Mouse (Mus musculus) C2C12 (cell line): ENCODE results near the gene 4930512M02Rik. TPM values are rescaled to one million over a fixed set of nuclear protein-coding genes. Genes with fewer than 3 reads are reported as not detected.

ENCODE experiments used
- H3K27me3 ChIP-seq: one replicate; pipeline ENCODE4 v1.6.1; 2011; ENCODE audit not compliant: control insufficient read depth, insufficient read depth, insufficient read length
- H3K36me3 ChIP-seq: one replicate; pipeline ENCODE4 v1.6.1; 2011; ENCODE audit not compliant: control insufficient read depth, insufficient read depth
- H3K4me3 ChIP-seq: one replicate; pipeline ENCODE4 v1.5.1; 2011; ENCODE audit warnings: mild to moderate bottlenecking, control low read depth; ENCODE audit not compliant: poor library complexity, insufficient read depth, severe bottlenecking
- H3K79me2 ChIP-seq: one replicate; pipeline ENCODE4 v1.6.1; 2011; ENCODE audit not compliant: control insufficient read depth, insufficient read depth
- H3K79me3 ChIP-seq: one replicate; pipeline ENCODE4 v1.6.1; 2011; ENCODE audit warnings: low read depth, control low read depth
- H3ac ChIP-seq: one replicate; pipeline ENCODE3; 2011; ENCODE audit warnings: low read depth; ENCODE audit not compliant: control insufficient read depth, insufficient read length
- CEBPB ChIP-seq: IDR thresholded peaks from one replicate; pipeline ENCODE4 v1.6.1; 2011; ENCODE audit warnings: low read depth, mild to moderate bottlenecking, control low read depth, moderate library complexity
- CTCF ChIP-seq: IDR thresholded peaks from one replicate; pipeline ENCODE4 v1.5.1; 2011; ENCODE audit not compliant: control insufficient read depth, insufficient read depth, insufficient read length
- FOSL1 ChIP-seq: IDR thresholded peaks from one replicate; pipeline ENCODE4 v1.8.0; 2011; ENCODE audit warnings: mild to moderate bottlenecking, low read length; ENCODE audit not compliant: poor library complexity, insufficient read depth, severe bottlenecking
- MAX ChIP-seq: IDR thresholded peaks from one replicate; pipeline ENCODE4 v1.6.1; 2011; ENCODE audit warnings: mild to moderate bottlenecking, control low read depth
- MYOD1 ChIP-seq: IDR thresholded peaks from one replicate; pipeline ENCODE4 v1.6.1; 2011; ENCODE audit warnings: low read depth; ENCODE audit not compliant: control insufficient read depth, insufficient read length
- MYOG ChIP-seq: IDR thresholded peaks from one replicate; pipeline ENCODE4 v1.6.1; 2011; ENCODE audit not compliant: control insufficient read depth, insufficient read length; ENCODE audit errors: extremely low read depth
- USF1 ChIP-seq: IDR thresholded peaks from one replicate; pipeline ENCODE4 v1.6.1; 2011; ENCODE audit warnings: low read depth, mild to moderate bottlenecking, control low read depth, moderate library complexity
- polyA plus RNA-seq: library from polyadenylated mRNA; unstranded; fragments of >200 nt; fragmentation: generic; extraction: Trizol; gene quantifications from one replicate; pipeline ENCODE4 v1.2.1, GENCODE M21; 2012; ENCODE audit warnings: missing spikeins

Gene 4930512M02Rik
- polyA plus RNA-seq, 1 experiment, result not detected

DNA sequence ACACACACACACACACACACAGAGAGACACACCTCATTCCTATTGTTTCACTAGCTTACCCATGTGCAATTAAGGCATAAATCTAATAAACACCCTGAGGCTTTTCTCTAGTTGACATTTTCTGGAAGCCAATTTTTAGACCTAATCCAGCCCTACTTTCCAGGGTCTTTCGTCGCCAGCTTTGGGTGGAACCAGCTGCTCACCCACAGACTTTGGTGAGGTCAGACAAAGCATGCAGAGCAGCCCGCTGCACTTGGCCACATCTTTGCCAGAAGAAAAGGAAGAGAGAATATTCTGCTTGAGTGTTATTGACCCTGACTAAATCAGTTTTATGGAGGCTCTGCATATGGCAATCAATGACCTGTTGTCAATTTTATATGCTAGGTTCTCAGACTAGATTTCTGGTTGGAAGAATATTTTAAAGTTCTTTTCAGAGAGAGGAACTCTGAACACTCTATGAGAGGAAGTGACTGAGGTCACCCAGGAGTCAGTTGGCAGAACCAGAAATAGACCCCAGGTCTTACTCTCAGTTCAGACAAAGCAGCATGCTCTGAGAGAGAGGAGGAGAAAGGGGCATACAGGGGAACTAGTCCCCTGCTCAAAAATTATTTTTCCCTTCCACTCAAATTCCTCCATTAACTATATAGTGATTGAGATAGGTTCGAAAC lies 39.8 kb upstream of the 4930512M02Rik start:
- no peak overlapping the region for H3ac ChIP-seq
- H3K79me2 ChIP-seq, result no peaks in the 10 kb centered on the region
- TF ChIP-seq CEBPB, result no peak
- TF ChIP-seq MYOD1, result no peak
- TF ChIP-seq FOSL1, result no peak
- TF ChIP-seq CTCF, result no peak
- no peak for TF ChIP-seq MYOG
- TF ChIP-seq MAX, result no peak
- no peak for TF ChIP-seq USF1
- no peaks in the 10 kb centered on the region for H3K27me3 ChIP-seq
- H3K79me3 ChIP-seq, result no peaks in the 10 kb centered on the region
- no peak overlapping the region for H3K4me3 ChIP-seq
- no peaks in the 10 kb centered on the region for H3K36me3 ChIP-seq

DNA sequence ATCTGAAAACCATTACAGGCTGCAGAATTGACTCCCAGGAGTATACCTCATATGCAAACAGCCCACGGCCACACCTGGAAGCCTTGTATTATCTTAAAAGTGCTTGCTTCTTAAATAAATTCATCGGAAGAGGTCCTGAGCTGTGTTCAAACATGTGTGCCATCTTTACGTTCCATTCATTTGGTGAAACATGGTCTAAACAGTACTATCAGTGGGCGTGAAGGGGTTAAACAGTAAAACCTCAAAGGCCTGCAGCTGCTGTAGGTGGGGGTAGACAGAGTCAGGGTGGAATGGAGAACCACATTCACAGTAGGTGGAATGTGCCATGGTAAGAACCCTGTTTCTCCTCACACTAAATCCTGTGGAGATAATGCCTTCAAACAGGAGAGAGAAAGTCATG lies 33.0 kb upstream of the 4930512M02Rik start:
- TF ChIP-seq MAX, result no peak
- TF ChIP-seq USF1, result no peak
- TF ChIP-seq MYOG, result no peak
- TF ChIP-seq MYOD1, result no peak
- no peak for TF ChIP-seq CTCF
- TF ChIP-seq FOSL1, result no peak
- no peak for TF ChIP-seq CEBPB
- Histone ChIP-seq H3K79me3 (no peaks in the 10 kb centered on the region), H3K36me3 (no peaks in the 10 kb centered on the region), H3K27me3 (no peaks in the 10 kb centered on the region), H3K79me2 (no peaks in the 10 kb centered on the region), H3K4me3 (no peak overlapping the region), H3ac (no peak overlapping the region)

- H3K36me3 ChIP-seq, result no peaks in the 10 kb centered on the region
- TF ChIP-seq MYOD1, result no peak
- no peak for TF ChIP-seq CEBPB
- TF ChIP-seq MAX, result no peak
- TF ChIP-seq FOSL1, result no peak
- TF ChIP-seq USF1, result no peak
- no peak for TF ChIP-seq CTCF
- no peak for TF ChIP-seq MYOG
Observed at GRCm38 (mm10) chr11:11658834-11659233, 31.2 kb upstream of the 4930512M02Rik start.

GRCm38 (mm10) chr11:11657634-11658033 lies 30.0 kb upstream of the 4930512M02Rik start:
- Histone ChIP-seq H3K4me3 (no peak overlapping the region), H3K79me3 (no peaks in the 10 kb centered on the region), H3K27me3 (no peaks in the 10 kb centered on the region), H3ac (no peak overlapping the region), H3K36me3 (no peaks in the 10 kb centered on the region), H3K79me2 (no peaks in the 10 kb centered on the region)
- TF ChIP-seq MYOD1, result peak; percentile 83
- TF ChIP-seq USF1, result no peak
- TF ChIP-seq MAX, result no peak

More at GRCm38 (mm10) chr11:11658834-11659233, 31.2 kb upstream of the 4930512M02Rik start:
- H3ac ChIP-seq, result no peak overlapping the region
- no peaks in the 10 kb centered on the region for H3K79me3 ChIP-seq
- H3K27me3 ChIP-seq, result no peaks in the 10 kb centered on the region
- H3K79me2 ChIP-seq, result no peaks in the 10 kb centered on the region
- no peak overlapping the region for H3K4me3 ChIP-seq

DNA sequence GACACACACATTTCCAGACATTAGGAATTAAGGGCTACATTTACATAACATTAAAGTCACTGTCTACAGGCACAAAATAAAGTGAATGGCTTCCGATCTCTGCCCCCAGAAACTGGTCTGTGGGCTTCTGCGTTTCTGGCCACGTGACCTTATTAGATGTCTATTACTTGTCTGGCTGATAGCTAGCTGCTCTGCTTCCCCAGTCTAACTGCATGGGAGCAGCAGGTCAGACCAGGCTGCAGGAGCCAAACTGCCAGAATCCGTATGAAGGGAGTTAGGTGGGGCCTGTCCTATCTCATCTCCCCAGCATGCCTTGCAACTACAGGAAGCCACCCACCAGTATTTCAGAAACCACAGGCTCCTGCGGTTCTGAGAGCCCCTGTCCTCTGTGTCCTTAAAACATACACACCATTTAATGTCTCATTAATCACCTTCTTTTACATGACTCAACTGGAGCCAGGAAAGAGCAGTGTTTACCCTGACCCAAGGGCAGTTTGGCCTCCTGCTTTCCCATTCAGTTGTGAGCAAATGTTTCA lies 29.4 kb upstream of the 4930512M02Rik start:
- TF ChIP-seq CEBPB, result no peak
- TF ChIP-seq USF1, result peak; percentile 61
- no peak for TF ChIP-seq MAX
- H3K36me3 ChIP-seq, result no peaks in the 10 kb centered on the region

GRCm38 (mm10) chr11:11656388-11656787 lies 28.8 kb upstream of the 4930512M02Rik start:
- Histone ChIP-seq H3K79me2 (no peaks in the 10 kb centered on the region), H3K27me3 (no peaks in the 10 kb centered on the region), H3K36me3 (no peaks in the 10 kb centered on the region), H3ac (no peak overlapping the region), H3K79me3 (no peaks in the 10 kb centered on the region), H3K4me3 (no peak overlapping the region)
- TF ChIP-seq CEBPB (no peak), FOSL1 (no peak), CTCF (no peak), MYOD1 (no peak), MYOG (no peak), MAX (no peak)

More for the DNA sequence above, 29.4 kb upstream of the 4930512M02Rik start:
- Histone ChIP-seq H3K79me2 (no peaks in the 10 kb centered on the region), H3K79me3 (no peaks in the 10 kb centered on the region), H3K4me3 (no peak overlapping the region), H3K27me3 (no peaks in the 10 kb centered on the region), H3ac (no peak overlapping the region)
